Mouse (Mus musculus) neural tube, embryonic 11.5 days (tissue): ENCODE data around the gene Hhip. TPM values are rescaled to one million over a fixed set of nuclear protein-coding genes. Genes with fewer than 3 reads are reported as not detected.

Source experiments
- ATAC-seq: fragments of 200-750 bp; cut with Nextera tagmentation; 2 replicates; pipeline ENCODE4 v1.8.0; 2017; ENCODE audit warnings: moderate number of reproducible peaks, mild to moderate bottlenecking, moderate TSS enrichment, moderate library complexity; ENCODE audit not compliant: insufficient read depth, low FRiP score, low TSS enrichment
- DNase-seq: peaks from one replicate; pipeline ENCODE4 v3.0.0-alpha.2; 2015; ENCODE audit warnings: low spot score
- H3K27ac ChIP-seq: fragments of 300-500 bp; sonication (generic); 2 replicates; pipeline ENCODE4 v1.5.1; 2014; ENCODE audit warnings: low read depth, mild to moderate bottlenecking, low read length
- H3K27me3 ChIP-seq: fragments of 300-500 bp; sonication (generic); 2 replicates; pipeline ENCODE4 v1.6.1; 2014; ENCODE audit warnings: mild to moderate bottlenecking, low read length, mixed read lengths; ENCODE audit not compliant: control insufficient read depth, insufficient read depth
- H3K36me3 ChIP-seq: fragments of 300-500 bp; sonication (generic); 2 replicates; pipeline ENCODE4 v1.6.1; 2014; ENCODE audit warnings: mild to moderate bottlenecking, low read length, moderate library complexity, mixed read lengths; ENCODE audit not compliant: control insufficient read depth, insufficient read depth
- H3K4me1 ChIP-seq: fragments of 300-500 bp; sonication (generic); 2 replicates; pipeline ENCODE4 v1.6.1; 2014; ENCODE audit warnings: low read length, mixed read lengths; ENCODE audit not compliant: control insufficient read depth, insufficient read depth
- H3K4me2 ChIP-seq: fragments of 300-500 bp; sonication (generic); 2 replicates; pipeline ENCODE4 v1.6.1; 2014; ENCODE audit warnings: low read depth, mild to moderate bottlenecking, moderate library complexity
- H3K4me3 ChIP-seq: fragments of 300-500 bp; sonication (generic); 2 replicates; pipeline ENCODE4 v1.5.1; 2014; ENCODE audit warnings: low read depth, low read length
- H3K9ac ChIP-seq: fragments of 300-500 bp; sonication (generic); 2 replicates; pipeline ENCODE4 v1.6.1; 2014; ENCODE audit warnings: mild to moderate bottlenecking, low read length
- H3K9me3 ChIP-seq: fragments of 300-500 bp; sonication (generic); 2 replicates; pipeline ENCODE4 v1.6.1; 2016; ENCODE audit warnings: low read length; ENCODE audit not compliant: control insufficient read depth
- WGBS: fragments of 180-500 bp; shearing (Covaris S2); extraction: QIAGEN DNeasy Blood & Tissue Kit; methylation state at CpG from one replicate; pipeline ENCODE4 v1.1.7; 2014; 5-methylcytosine and 5-hydroxymethylcytosine counted together
- polyA plus RNA-seq: library from polyadenylated mRNA; unstranded; fragments of >200 nt; fragmentation: Nextera tagmentation; extraction: Ambion mirVana; gene quantifications from 2 replicates; pipeline ENCODE4 v1.2.1, GENCODE M21; 2014

Gene Hhip
- polyA plus RNA-seq, 1 experiment from 2014 or later, result 3.5 TPM

- ATAC-seq (no peak), DNase-seq (no peak)
Measured at GRCm38 (mm10) chr8:80051494-80051893, 6.3 kb downstream of the Hhip start.

GRCm38 (mm10) chr8:80049256-80050005 lies 8.4 kb downstream of the Hhip start:
- no peak overlapping the region for H3K27ac ChIP-seq
- DNase-seq (no peak), ATAC-seq (no peak)
- H3K9ac ChIP-seq, result no peak overlapping the region
- H3K4me3 ChIP-seq, result no peak overlapping the region
- 77% methylated on average over 15 of the region's 15 CpGs for WGBS
- no peaks in the 10 kb centered on the region for H3K36me3 ChIP-seq
- no peak overlapping the region for H3K4me2 ChIP-seq
- H3K27me3 ChIP-seq, result no peaks in the 10 kb centered on the region
- no peaks in the 10 kb centered on the region for H3K9me3 ChIP-seq
- peaks cover 5% of the 10 kb centered on the region; the same call in 1 of the 2 replicates for H3K4me1 ChIP-seq

More at GRCm38 (mm10) chr8:80051494-80051893, 6.3 kb downstream of the Hhip start:
- no peak overlapping the region for H3K4me2 ChIP-seq
- H3K9me3 ChIP-seq, result no peaks in the 10 kb centered on the region
- H3K4me3 ChIP-seq, result no peak overlapping the region
- peaks cover 3% of the 10 kb centered on the region; the same call in 1 of the 2 replicates for H3K27me3 ChIP-seq
- H3K4me1 ChIP-seq, result peaks cover 14% of the 10 kb centered on the region
- no peak overlapping the region for H3K9ac ChIP-seq
- H3K27ac ChIP-seq, result no peak overlapping the region
- WGBS, result 55% methylated on average over 5 of the region's 5 CpGs
- H3K36me3 ChIP-seq, result no peaks in the 10 kb centered on the region

GRCm38 (mm10) chr8:80048256-80048655 lies 9.6 kb downstream of the Hhip start:
- Histone ChIP-seq H3K9me3 (no peaks in the 10 kb centered on the region), H3K27me3 (no peaks in the 10 kb centered on the region), H3K9ac (no peak overlapping the region), H3K4me1 (no peaks in the 10 kb centered on the region), H3K27ac (no peak overlapping the region), H3K4me2 (no peak overlapping the region), H3K4me3 (no peak overlapping the region), H3K36me3 (no peaks in the 10 kb centered on the region)
- 71% methylated on average over 4 of the region's 4 CpGs for WGBS
- DNase-seq, result no peak
- ATAC-seq, result no peak

- WGBS, result 38% methylated on average over 4 of the region's 4 CpGs
- H3K4me1 ChIP-seq, result 0 out of 2 replicates have a peak, but pooled peaks cover 2% of the 10 kb centered on the region
- no peaks in the 10 kb centered on the region for H3K9me3 ChIP-seq
- ATAC-seq (no peak), DNase-seq (no peak)
- no peaks in the 10 kb centered on the region for H3K36me3 ChIP-seq
- no peak overlapping the region for H3K9ac ChIP-seq
- no peak overlapping the region for H3K27ac ChIP-seq
- H3K27me3 ChIP-seq, result no peaks in the 10 kb centered on the region
- H3K4me2 ChIP-seq, result no peak overlapping the region
- no peak overlapping the region for H3K4me3 ChIP-seq
Measured at GRCm38 (mm10) chr8:80037644-80038253, 20.1 kb downstream of the Hhip start.

GRCm38 (mm10) chr8:80032604-80033003 lies 25.2 kb downstream of the Hhip start:
- Histone ChIP-seq H3K4me2 (no peak overlapping the region), H3K27ac (no peak overlapping the region), H3K27me3 (no peaks in the 10 kb centered on the region), H3K4me3 (no peak overlapping the region), H3K36me3 (no peaks in the 10 kb centered on the region), H3K9me3 (no peaks in the 10 kb centered on the region), H3K4me1 (peaks cover 5% of the 10 kb centered on the region; the same call in 1 of the 2 replicates), H3K9ac (no peak overlapping the region)
- ATAC-seq, result no peak
- 33% methylated on average over 3 of the region's 3 CpGs for WGBS
- no peak for DNase-seq

GRCm38 (mm10) chr8:80031330-80032293 lies 26.2 kb downstream of the Hhip start:
- no peak for ATAC-seq
- DNase-seq, result no peak
- no peaks in the 10 kb centered on the region for H3K9me3 ChIP-seq
- H3K27me3 ChIP-seq, result no peaks in the 10 kb centered on the region
- no peak overlapping the region for H3K9ac ChIP-seq
- no peak overlapping the region for H3K4me2 ChIP-seq
- H3K36me3 ChIP-seq, result no peaks in the 10 kb centered on the region
- no peak overlapping the region for H3K27ac ChIP-seq
- H3K4me1 ChIP-seq, result peaks cover 5% of the 10 kb centered on the region; the same call in 1 of the 2 replicates
- 46% methylated on average over 15 of the region's 15 CpGs for WGBS
- H3K4me3 ChIP-seq, result no peak overlapping the region

- WGBS, result 51% methylated on average over 6 of the region's 6 CpGs
- no peak overlapping the region for H3K27ac ChIP-seq
- no peaks in the 10 kb centered on the region for H3K27me3 ChIP-seq
- no peak overlapping the region for H3K4me3 ChIP-seq
- no peaks in the 10 kb centered on the region for H3K36me3 ChIP-seq
- no peak overlapping the region for H3K9ac ChIP-seq
- DNase-seq, result no peak
- H3K4me1 ChIP-seq, result peaks cover 5% of the 10 kb centered on the region; the same call in 1 of the 2 replicates
- no peak overlapping the region for H3K4me2 ChIP-seq
- no peaks in the 10 kb centered on the region for H3K9me3 ChIP-seq
- no peak for ATAC-seq
Measured at GRCm38 (mm10) chr8:80029631-80030030, 28.2 kb downstream of the Hhip start.

GRCm38 (mm10) chr8:80020469-80020868 lies 37.3 kb downstream of the Hhip start:
- WGBS, result 87% methylated on average over 5 of the region's 5 CpGs
- DNase-seq, result no peak
- Histone ChIP-seq H3K9ac (no peak overlapping the region), H3K36me3 (no peaks in the 10 kb centered on the region), H3K9me3 (no peaks in the 10 kb centered on the region), H3K4me1 (no peaks in the 10 kb centered on the region), H3K4me3 (no peak overlapping the region), H3K27me3 (no peaks in the 10 kb centered on the region), H3K27ac (no peak overlapping the region), H3K4me2 (no peak overlapping the region)
- no peak for ATAC-seq
